Mouse (Mus musculus): ENCODE measurements around the gene Oat. TPM values are rescaled to one million over a fixed set of nuclear protein-coding genes. Genes with fewer than 3 reads are reported as not detected.

Gene Oat
- total and polyA plus RNA-seq, 2 experiments from 2014 or later, result 97.4 to 103 TPM

DNA sequence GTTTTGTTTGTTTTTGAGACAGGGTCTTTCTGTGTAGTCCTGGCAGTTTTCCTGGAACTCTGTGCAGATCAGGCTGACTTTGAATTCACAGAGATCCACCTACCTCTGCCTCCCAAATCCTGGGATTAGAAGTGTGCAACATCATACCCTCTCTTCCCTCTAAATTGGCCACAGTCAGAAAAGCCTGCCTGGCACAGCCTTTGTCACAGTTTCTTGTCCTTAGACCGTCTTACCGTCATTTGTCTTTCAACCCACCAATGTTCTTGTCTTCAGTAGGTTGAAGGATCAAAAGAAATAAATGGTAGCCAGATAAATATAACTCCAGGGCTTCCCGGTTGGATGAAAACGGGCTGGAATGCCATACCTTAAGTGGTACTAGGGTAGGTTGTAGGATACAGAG, 28.5 kb upstream of the Oat start:
- H3K4me2 ChIP-seq (ENCODE audit: low read depth, low read length, poor library complexity, severe bottlenecking), result no peak overlapping the region
- 76% methylated on average over 4 of the region's 4 CpGs for WGBS
- DNase-seq (ENCODE audit: low spot score) (no peak), ATAC-seq (ENCODE audit: low FRiP score) (no peak)
- H3K27ac ChIP-seq (ENCODE audit: low read depth, low read length), result no peak overlapping the region
- no peaks in the 10 kb centered on the region; the same call in 1 of the 2 replicates for H3K4me1 ChIP-seq (ENCODE audit: insufficient read depth, low read length)
- no peaks in the 10 kb centered on the region for H3K36me3 ChIP-seq (ENCODE audit: insufficient read depth, low read length)
- TF ChIP-seq CTCF (IDR thresholded peaks at IDR 0.05), result no peak
- no peaks in the 10 kb centered on the region for H3K9me3 ChIP-seq (ENCODE audit: low read length)
- H3K9ac ChIP-seq (replicated peaks; ENCODE audit: low read length, poor library complexity, severe bottlenecking), result no peak overlapping the region
- no peak overlapping the region for H3K4me3 ChIP-seq (ENCODE audit: low read depth, low read length)
- peaks cover 28% of the 10 kb centered on the region for H3K27me3 ChIP-seq (ENCODE audit: insufficient read depth, low read length)

GRCm38 (mm10) chr7:132600926-132601325, 24.7 kb upstream of the Oat start:
- H3K9ac ChIP-seq (replicated peaks; ENCODE audit: low read length, poor library complexity, severe bottlenecking), result no peak overlapping the region
- peaks cover 62% of the 10 kb centered on the region for H3K27me3 ChIP-seq (ENCODE audit: insufficient read depth, low read length)
- no peaks in the 10 kb centered on the region for H3K36me3 ChIP-seq (ENCODE audit: insufficient read depth, low read length)
- H3K27ac ChIP-seq (ENCODE audit: low read depth, low read length), result no peak overlapping the region
- H3K4me1 ChIP-seq (ENCODE audit: insufficient read depth, low read length), result no peaks in the 10 kb centered on the region; the same call in none of the 2 replicates
- 14% methylated on average over 8 of the region's 8 CpGs for WGBS
- no peak overlapping the region for H3K4me2 ChIP-seq (ENCODE audit: low read depth, low read length, poor library complexity, severe bottlenecking)
- no peak for DNase-seq (ENCODE audit: low spot score)
- no peak overlapping the region for H3K4me3 ChIP-seq (ENCODE audit: low read depth, low read length)
- H3K9me3 ChIP-seq (ENCODE audit: low read length), result no peaks in the 10 kb centered on the region
- TF ChIP-seq CTCF (IDR thresholded peaks at IDR 0.05), result no peak
- ATAC-seq (ENCODE audit: low FRiP score), result no peak

GRCm38 (mm10) chr7:132600026-132600425, 23.8 kb upstream of the Oat start:
- 3% methylated on average over 9 of the region's 9 CpGs for WGBS
- Histone ChIP-seq H3K4me3 (ENCODE audit: low read depth, low read length) (peak overlapping the region; percentile 32), H3K4me2 (ENCODE audit: low read depth, low read length, poor library complexity, severe bottlenecking) (peak overlapping the region; percentile 77), H3K36me3 (ENCODE audit: insufficient read depth, low read length) (no peaks in the 10 kb centered on the region), H3K27me3 (ENCODE audit: insufficient read depth, low read length) (peaks cover 63% of the 10 kb centered on the region), H3K4me1 (ENCODE audit: insufficient read depth, low read length) (no peaks in the 10 kb centered on the region; the same call in none of the 2 replicates), H3K9me3 (ENCODE audit: low read length) (no peaks in the 10 kb centered on the region), H3K9ac (replicated peaks; ENCODE audit: low read length, poor library complexity, severe bottlenecking) (no peak overlapping the region), H3K27ac (ENCODE audit: low read depth, low read length) (no peak overlapping the region)
- no peak for TF ChIP-seq CTCF (IDR thresholded peaks at IDR 0.05)
- ATAC-seq (ENCODE audit: low FRiP score) (no peak), DNase-seq (ENCODE audit: low spot score) (no peak)

- Histone ChIP-seq H3K9ac (replicated peaks; ENCODE audit: low read length, poor library complexity, severe bottlenecking) (0 out of 2 replicates have a peak within 1 kb of the TSS, but pooled peaks have one; percentile 3), H3K9me3 (ENCODE audit: low read length) (no peaks in the 10 kb centered on the region), H3K36me3 (ENCODE audit: insufficient read depth, low read length) (no peaks in the 10 kb centered on the region), H3K4me3 (ENCODE audit: low read depth, low read length) (peak within 1 kb of the TSS; percentile 32), H3K27me3 (ENCODE audit: insufficient read depth, low read length) (peaks cover 66% of the 10 kb centered on the region), H3K4me1 (ENCODE audit: insufficient read depth, low read length) (no peaks in the 10 kb centered on the region; the same call in none of the 2 replicates), H3K27ac (ENCODE audit: low read depth, low read length) (no peak within 1 kb of the TSS), H3K4me2 (ENCODE audit: low read depth, low read length, poor library complexity, severe bottlenecking) (peak within 1 kb of the TSS; percentile 77)
- TF ChIP-seq CTCF (IDR thresholded peaks at IDR 0.05), result no peak
- ATAC-seq (ENCODE audit: low FRiP score) (no peak; the same call in 1 of the 2 replicates), DNase-seq (ENCODE audit: low spot score) (no peak)
- 1% methylated on average over 47 of the region's 52 CpGs for WGBS
Observed at GRCm38 (mm10) chr7:132599071-132599975, 23.1 kb upstream of the Oat start, which contains the start of gene Nkx1-2. Nkx1-2 (minus strand) TSS chr7:132599637.

DNA sequence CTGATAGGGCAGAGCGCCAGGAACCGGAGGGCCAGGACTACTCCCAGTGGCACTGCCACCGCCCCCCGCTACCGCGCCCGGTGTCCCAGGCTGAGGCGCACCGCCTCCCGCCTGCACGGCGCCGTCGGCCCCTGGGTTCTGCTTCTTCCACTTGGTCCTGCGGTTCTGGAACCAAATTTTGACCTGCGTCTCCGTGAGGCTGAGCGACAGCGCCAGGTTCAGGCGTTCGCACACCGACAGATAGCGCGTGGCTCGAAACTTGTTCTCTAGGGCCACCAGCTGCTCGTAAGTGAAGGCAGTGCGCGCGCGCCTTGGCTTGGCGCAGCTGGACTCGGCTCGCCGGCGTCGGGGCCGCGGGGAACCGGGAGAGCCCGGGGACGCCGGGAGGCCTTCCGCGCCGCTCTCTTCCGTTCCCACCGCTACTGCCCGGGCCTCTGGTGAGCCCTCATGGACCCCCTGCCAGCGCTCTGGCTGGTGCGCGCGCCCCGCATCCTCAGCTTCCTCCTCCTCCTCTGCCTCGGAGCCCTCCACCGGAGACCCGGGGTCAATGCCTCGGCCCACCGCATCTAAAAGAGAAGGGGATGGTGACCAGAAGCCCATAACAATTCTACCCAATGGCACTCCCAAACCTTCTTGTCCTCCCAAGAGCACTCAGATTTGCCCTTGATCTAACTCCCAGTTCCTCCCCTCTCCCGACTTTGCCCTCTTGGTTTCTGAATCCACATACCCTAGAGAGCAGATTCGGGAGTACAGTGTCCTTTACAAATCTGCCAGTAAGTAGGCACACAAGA, 21.2 kb upstream of the Oat start:
- Histone ChIP-seq H3K27me3 (ENCODE audit: insufficient read depth, low read length) (peaks cover 64% of the 10 kb centered on the region), H3K9ac (replicated peaks; ENCODE audit: low read length, poor library complexity, severe bottlenecking) (peak overlapping the region; percentile 14; the same call in 1 of the 2 replicates), H3K4me3 (ENCODE audit: low read depth, low read length) (peak overlapping the region; percentile 37), H3K9me3 (ENCODE audit: low read length) (no peaks in the 10 kb centered on the region), H3K36me3 (ENCODE audit: insufficient read depth, low read length) (no peaks in the 10 kb centered on the region), H3K27ac (ENCODE audit: low read depth, low read length) (no peak overlapping the region), H3K4me1 (ENCODE audit: insufficient read depth, low read length) (no peaks in the 10 kb centered on the region; the same call in none of the 2 replicates), H3K4me2 (ENCODE audit: low read depth, low read length, poor library complexity, severe bottlenecking) (peak overlapping the region; percentile 88)
- under 1% methylated on average over 43 of the region's 60 CpGs for WGBS
- ATAC-seq (ENCODE audit: low FRiP score) (no peak), DNase-seq (ENCODE audit: low spot score) (no peak)
- no peak for TF ChIP-seq CTCF (IDR thresholded peaks at IDR 0.05)

Measured in midbrain, postnatal 0 days (tissue).